Comparison of ENCODE assay signal across 8 mouse cellular contexts in genomic region chr8:70696019-70696885, GRCm38 (mm10). TPM values are rescaled to one million over a fixed set of nuclear protein-coding genes. Genes with fewer than 3 reads are reported as not detected.
DNase-seq lines count a peak whose midpoint lies in the region; ATAC-seq lines count a peak whose summit lies in the region.

No protein-coding gene starts in this region.

- 0 out of 2 replicates have a peak, but pooled peaks cover 3% of the 10 kb centered on the region for H3K36me3 ChIP-seq in embryonic facial prominence, embryonic 13.5 days
- H3K36me3 ChIP-seq in heart, embryonic 16.5 days (ENCODE audit: control insufficient read depth, insufficient read depth), result 0 out of 2 replicates have a peak, but pooled peaks cover 2% of the 10 kb centered on the region
- H3K36me3 ChIP-seq in midbrain, embryonic 10.5 days, result peaks cover 2% of the 10 kb centered on the region

- intact Hi-C loops in left cerebral cortex, postnatal 14 days (cut with DNase I), result no loop called here

- H3K27me3 ChIP-seq in embryonic facial prominence, embryonic 13.5 days, result no peaks in the 10 kb centered on the region
- H3K27me3 ChIP-seq in heart, embryonic 16.5 days (ENCODE audit: control insufficient read depth, insufficient read depth, low read length), result no peaks in the 10 kb centered on the region
- H3K27me3 ChIP-seq in midbrain, embryonic 10.5 days (ENCODE audit: low read depth, poor library complexity, severe bottlenecking), result peaks cover 32% of the 10 kb centered on the region

- H3K4me2 ChIP-seq in embryonic facial prominence, embryonic 13.5 days, result peak overlapping the region; percentile 64
- H3K4me2 ChIP-seq in heart, embryonic 16.5 days (ENCODE audit: low read depth, low read length), result peak overlapping the region; percentile 62

- peak overlapping the region; percentile 99 for H3K27ac ChIP-seq in embryonic facial prominence, embryonic 13.5 days
- peak overlapping the region; percentile 97 for H3K27ac ChIP-seq in heart, embryonic 16.5 days (ENCODE audit: low read length)
- H3K27ac ChIP-seq in midbrain, embryonic 10.5 days (replicated peaks), result peak overlapping the region; percentile 87

- DNase-seq in 416B (ENCODE audit: low read depth), result peak; percentile 87
- peak; percentile 74 for DNase-seq in adrenal gland, adult 18-20 months (ENCODE audit: low spot score in 2 of 2)
- peak; percentile 88 to 92 for DNase-seq in kidney, postnatal 25 days
- DNase-seq in midbrain, embryonic 10.5 days (ENCODE audit: low spot score), result peak; percentile 81
- DNase-seq in spleen, postnatal 36 days (ENCODE audit: low spot score in 2 of 2), result peak; percentile 73 to 78
- no peak for DNase-seq in left cerebral cortex, postnatal 14 days (ENCODE audit: low spot score in 2 of 2)

- WGBS in embryonic facial prominence, embryonic 13.5 days, result 4% methylated on average over 31 of the region's 31 CpGs
- 3% methylated on average over 31 of the region's 31 CpGs for WGBS in heart, embryonic 16.5 days
- WGBS in midbrain, embryonic 10.5 days, result 10% methylated on average over 31 of the region's 31 CpGs

- peak overlapping the region; percentile 26 for H3K4me3 ChIP-seq in embryonic facial prominence, embryonic 13.5 days
- peak overlapping the region; percentile 27 for H3K4me3 ChIP-seq in heart, embryonic 16.5 days (ENCODE audit: low read length)
- H3K4me3 ChIP-seq in midbrain, embryonic 10.5 days, result peak overlapping the region; percentile 45

- peak overlapping the region; percentile 59 for H3K9ac ChIP-seq in embryonic facial prominence, embryonic 13.5 days
- H3K9ac ChIP-seq in heart, embryonic 16.5 days (ENCODE audit: low read length), result peak overlapping the region; percentile 74

- H3K9me3 ChIP-seq in embryonic facial prominence, embryonic 13.5 days, result no peaks in the 10 kb centered on the region
- H3K9me3 ChIP-seq in heart, embryonic 16.5 days (replicated peaks; ENCODE audit: control insufficient read depth, low read length), result no peaks in the 10 kb centered on the region
- no peaks in the 10 kb centered on the region for H3K9me3 ChIP-seq in midbrain, embryonic 10.5 days (replicated peaks)

- no peak for ATAC-seq in embryonic facial prominence, embryonic 13.5 days (ENCODE audit: insufficient number of reproducible peaks, insufficient read depth, low FRiP score, low TSS enrichment, low read depth)
- ATAC-seq in heart, embryonic 16.5 days (replicated peaks; ENCODE audit: extremely low read depth, insufficient read depth, low FRiP score), result peak; percentile 11

- H3K4me1 ChIP-seq in embryonic facial prominence, embryonic 13.5 days, result peaks cover 55% of the 10 kb centered on the region
- H3K4me1 ChIP-seq in heart, embryonic 16.5 days (ENCODE audit: control insufficient read depth, insufficient read depth, low read length), result peaks cover 49% of the 10 kb centered on the region
- peaks cover 65% of the 10 kb centered on the region for H3K4me1 ChIP-seq in midbrain, embryonic 10.5 days

RNA-seq across cellular contexts. Expression of gene Jund, which starts 2.5 kb away (rescaled TPM):
- total RNA-seq in adrenal gland, adult 18-20 months (2021), result 100 to 1,000 TPM; 228 to 252 TPM
- 54.7 and 68.5 TPM in 2 replicates for polyA plus RNA-seq in embryonic facial prominence, embryonic 13.5 days (2015; fragmentation: Nextera tagmentation; extraction: Ambion mirVana)
- polyA plus RNA-seq in heart, embryonic 16.5 days (2015; fragmentation: Nextera tagmentation; extraction: Ambion mirVana), result 58.7 and 59.3 TPM in 2 replicates
- polyA plus RNA-seq in midbrain, embryonic 10.5 days (2016; fragmentation: Nextera tagmentation; extraction: Ambion mirVana), result 62.5 and 78.6 TPM in 2 replicates
- 100 to 1,000 TPM; 165 to 193 TPM for total RNA-seq in left cerebral cortex, postnatal 14 days (2021)

RNA-seq across cellular contexts. Expression of gene Iqcn, which starts 7.0 kb away (rescaled TPM):
- total RNA-seq in adrenal gland, adult 18-20 months (2021), result under 1 TPM in 1 of 2 experiments, not detected in 1; 0.10 TPM
- polyA plus RNA-seq in embryonic facial prominence, embryonic 13.5 days (2015; fragmentation: Nextera tagmentation; extraction: Ambion mirVana), result 0.07 TPM in 1 of 2 replicates, not detected in the other
- 0.05 TPM in 1 of 2 replicates, not detected in the other for polyA plus RNA-seq in heart, embryonic 16.5 days (2015; fragmentation: Nextera tagmentation; extraction: Ambion mirVana)
- not detected in 2 replicates for polyA plus RNA-seq in midbrain, embryonic 10.5 days (2016; fragmentation: Nextera tagmentation; extraction: Ambion mirVana)
- under 1 TPM in 1 of 2 experiments, not detected in 1; 0.08 TPM for total RNA-seq in left cerebral cortex, postnatal 14 days (2021)

RNA-seq across cellular contexts. Expression of gene Gm3336, which starts 22.1 kb away (rescaled TPM):
- under 1 TPM in 1 of 2 experiments, not detected in 1; 0.53 TPM for total RNA-seq in adrenal gland, adult 18-20 months (2021)
- polyA plus RNA-seq in embryonic facial prominence, embryonic 13.5 days (2015; fragmentation: Nextera tagmentation; extraction: Ambion mirVana), result not detected in 2 replicates
- polyA plus RNA-seq in heart, embryonic 16.5 days (2015; fragmentation: Nextera tagmentation; extraction: Ambion mirVana), result not detected in 2 replicates
- polyA plus RNA-seq in midbrain, embryonic 10.5 days (2016; fragmentation: Nextera tagmentation; extraction: Ambion mirVana), result not detected in 2 replicates
- not detected for total RNA-seq in left cerebral cortex, postnatal 14 days (2021)

RNA-seq across cellular contexts. Expression of gene Lsm4, which starts 23.2 kb away (rescaled TPM):
- 10 to 100 TPM; 73.2 to 75.9 TPM for total RNA-seq in adrenal gland, adult 18-20 months (2021)
- 248 and 270 TPM in 2 replicates for polyA plus RNA-seq in embryonic facial prominence, embryonic 13.5 days (2015; fragmentation: Nextera tagmentation; extraction: Ambion mirVana)
- polyA plus RNA-seq in heart, embryonic 16.5 days (2015; fragmentation: Nextera tagmentation; extraction: Ambion mirVana), result 252 and 258 TPM in 2 replicates
- polyA plus RNA-seq in midbrain, embryonic 10.5 days (2016; fragmentation: Nextera tagmentation; extraction: Ambion mirVana), result 315 and 355 TPM in 2 replicates
- total RNA-seq in left cerebral cortex, postnatal 14 days (2021), result 10 to 100 TPM; 64.3 to 69.7 TPM

RNA-seq across cellular contexts. Expression of gene Pde4c, which starts 27.3 kb away (rescaled TPM):
- total RNA-seq in adrenal gland, adult 18-20 months (2021), result under 1 TPM; 0.42 to 0.86 TPM
- 0.13 and 0.14 TPM in 2 replicates for polyA plus RNA-seq in embryonic facial prominence, embryonic 13.5 days (2015; fragmentation: Nextera tagmentation; extraction: Ambion mirVana)
- polyA plus RNA-seq in heart, embryonic 16.5 days (2015; fragmentation: Nextera tagmentation; extraction: Ambion mirVana), result 0.38 and 0.55 TPM in 2 replicates
- polyA plus RNA-seq in midbrain, embryonic 10.5 days (2016; fragmentation: Nextera tagmentation; extraction: Ambion mirVana), result 0.72 and 0.78 TPM in 2 replicates
- 1 to 10 TPM; 1.0 to 1.7 TPM for total RNA-seq in left cerebral cortex, postnatal 14 days (2021)

Comparison
In these comparisons a context has a peak if more than half of its experiments do, and no peak if none do; other contexts are left out.
1. DNase-seq: peak in 416B (single experiment), adrenal gland, adult 18-20 months (2 of 2), kidney, postnatal 25 days (2 of 2), midbrain, embryonic 10.5 days (single experiment) and spleen, postnatal 36 days (2 of 2); none in left cerebral cortex, postnatal 14 days (0 of 2).
2. Peak in every context shown above with its lines, with median percentiles within 50 percentile points of each other: H3K27ac ChIP-seq and H3K4me3 ChIP-seq.